Mouse (Mus musculus) CD4-positive, CD25-positive, alpha-beta regulatory T cell (primary cell): ENCODE data around the gene Naa50. TPM values are rescaled to one million over a fixed set of nuclear protein-coding genes. Genes with fewer than 3 reads are reported as not detected.

ENCODE experiments used
- polyA plus RNA-seq: library from polyadenylated mRNA; unstranded; fragments of 100-300 nt; shearing (Covaris generic); gene quantifications from one replicate; pipeline ENCODE4 v1.2.1, GENCODE M21; 2017

Gene Naa50
- 64.8 TPM for polyA plus RNA-seq

GRCm38 (mm10) chr16:44139536-44140185 lies at the start of gene Naa50, which contains the start of gene Atp6v1a:
TSS of gene Naa50 (plus strand) at chr16:44139830.
TSS of gene Atp6v1a (minus strand) at chr16:44139705.

GRCm38 (mm10) chr16:44173155-44173941 lies 33.7 kb downstream of the Naa50 start, which contains the start of gene Usf3:
TSS of gene Usf3 (plus strand) at chr16:44173246.

Other genes with a start within 250 kb of the Naa50 start
- gene Qtrt2, start 213.0 kb upstream of the Naa50 start, polyA plus RNA-seq = 23.3 TPM
- 7.5 TPM for gene Zdhhc23, start 160.0 kb upstream of the Naa50 start, polyA plus RNA-seq
- 3.6 TPM for gene Gramd1c, start 76.5 kb upstream of the Naa50 start, polyA plus RNA-seq
- 21.3 TPM for gene Atp6v1a, start 125 bp upstream of the Naa50 start, polyA plus RNA-seq
- gene Usf3, start 33.4 kb downstream of the Naa50 start, polyA plus RNA-seq = 7.1 TPM
- 82.8 TPM for gene Sidt1, start 193.4 kb downstream of the Naa50 start, polyA plus RNA-seq
- 49.5 TPM for gene Spice1, start 207.3 kb downstream of the Naa50 start, polyA plus RNA-seq